Mouse (Mus musculus): Measurements from ENCODE around the gene 1700020D05Rik. TPM values are rescaled to one million over a fixed set of nuclear protein-coding genes. Genes with fewer than 3 reads are reported as not detected.

1700020D05Rik gene
- polyA plus RNA-seq, 1 experiment from 2014 or later: not detected

Other genes starting within 250 kb of the 1700020D05Rik start
- 17.6 and 30.4 TPM in 2 replicates for gene Pacs1, start 230.7 kb downstream of the 1700020D05Rik start, polyA plus RNA-seq (2014; fragmentation: Nextera tagmentation; extraction: Ambion mirVana)
- gene Sf3b2, start 208.3 kb downstream of the 1700020D05Rik start, polyA plus RNA-seq (2014; fragmentation: Nextera tagmentation; extraction: Ambion mirVana): 293 and 384 TPM in 2 replicates
- gene Gal3st3, start 205.5 kb downstream of the 1700020D05Rik start, polyA plus RNA-seq (2014; fragmentation: Nextera tagmentation; extraction: Ambion mirVana): 2.9 and 4.4 TPM in 2 replicates
- gene Catsper1, start 168.0 kb downstream of the 1700020D05Rik start, polyA plus RNA-seq (2014; fragmentation: Nextera tagmentation; extraction: Ambion mirVana): not detected in 2 replicates
- gene Cst6, start 154.2 kb downstream of the 1700020D05Rik start, polyA plus RNA-seq (2014; fragmentation: Nextera tagmentation; extraction: Ambion mirVana): 1.3 TPM in 1 of 2 replicates, not detected in the other
- 49.9 and 57.1 TPM in 2 replicates for gene Eif1ad, start 137.0 kb downstream of the 1700020D05Rik start, polyA plus RNA-seq (2014; fragmentation: Nextera tagmentation; extraction: Ambion mirVana)
- gene Banf1, start 136.6 kb downstream of the 1700020D05Rik start, polyA plus RNA-seq (2014; fragmentation: Nextera tagmentation; extraction: Ambion mirVana): 527 and 609 TPM in 2 replicates
- 74.2 and 80.6 TPM in 2 replicates for gene Sart1, start 115.1 kb downstream of the 1700020D05Rik start, polyA plus RNA-seq (2014; fragmentation: Nextera tagmentation; extraction: Ambion mirVana)
- gene Tsga10ip, start 101.3 kb downstream of the 1700020D05Rik start, polyA plus RNA-seq (2014; fragmentation: Nextera tagmentation; extraction: Ambion mirVana): 0.16 and 0.35 TPM in 2 replicates
- 191 and 248 TPM in 2 replicates for gene Drap1, start 78.8 kb downstream of the 1700020D05Rik start, polyA plus RNA-seq (2014; fragmentation: Nextera tagmentation; extraction: Ambion mirVana)
- gene AI837181, start 78.6 kb downstream of the 1700020D05Rik start, polyA plus RNA-seq (2014; fragmentation: Nextera tagmentation; extraction: Ambion mirVana): 39.0 and 40.8 TPM in 2 replicates
- gene Fosl1, start 56.2 kb downstream of the 1700020D05Rik start, polyA plus RNA-seq (2014; fragmentation: Nextera tagmentation; extraction: Ambion mirVana): not detected in 2 replicates
- 8.5 and 11.3 TPM in 2 replicates for gene Ccdc85b, start 45.9 kb downstream of the 1700020D05Rik start, polyA plus RNA-seq (2014; fragmentation: Nextera tagmentation; extraction: Ambion mirVana)
- gene Fibp, start 43.2 kb downstream of the 1700020D05Rik start, polyA plus RNA-seq (2014; fragmentation: Nextera tagmentation; extraction: Ambion mirVana): 122 and 125 TPM in 2 replicates
- gene Ctsw, start 35.3 kb downstream of the 1700020D05Rik start, polyA plus RNA-seq (2014; fragmentation: Nextera tagmentation; extraction: Ambion mirVana): 0.54 TPM in 2 replicates
- gene Efemp2, start 29.8 kb downstream of the 1700020D05Rik start, polyA plus RNA-seq (2014; fragmentation: Nextera tagmentation; extraction: Ambion mirVana): 109 and 139 TPM in 2 replicates
- gene Mus81, start 15.4 kb downstream of the 1700020D05Rik start, polyA plus RNA-seq (2014; fragmentation: Nextera tagmentation; extraction: Ambion mirVana): 36.2 and 42.2 TPM in 2 replicates
- gene Cfl1, start 13.3 kb downstream of the 1700020D05Rik start, polyA plus RNA-seq (2014; fragmentation: Nextera tagmentation; extraction: Ambion mirVana): 3,114 and 3,144 TPM in 2 replicates
- gene Snx32, start 6.8 kb upstream of the 1700020D05Rik start, polyA plus RNA-seq (2014; fragmentation: Nextera tagmentation; extraction: Ambion mirVana): 5.7 and 6.5 TPM in 2 replicates
- 11.1 and 11.8 TPM in 2 replicates for gene Ovol1, start 56.9 kb upstream of the 1700020D05Rik start, polyA plus RNA-seq (2014; fragmentation: Nextera tagmentation; extraction: Ambion mirVana)
- 7.6 and 9.2 TPM in 2 replicates for gene Ap5b1, start 64.2 kb upstream of the 1700020D05Rik start, polyA plus RNA-seq (2014; fragmentation: Nextera tagmentation; extraction: Ambion mirVana)
- gene Rnaseh2c, start 98.1 kb upstream of the 1700020D05Rik start, polyA plus RNA-seq (2014; fragmentation: Nextera tagmentation; extraction: Ambion mirVana): 159 and 182 TPM in 2 replicates
- gene Kat5, start 106.5 kb upstream of the 1700020D05Rik start, polyA plus RNA-seq (2014; fragmentation: Nextera tagmentation; extraction: Ambion mirVana): 31.5 and 36.0 TPM in 2 replicates
- 42.4 and 49.8 TPM in 2 replicates for gene Rela, start 133.7 kb upstream of the 1700020D05Rik start, polyA plus RNA-seq (2014; fragmentation: Nextera tagmentation; extraction: Ambion mirVana)
- gene Sipa1, start 159.9 kb upstream of the 1700020D05Rik start, polyA plus RNA-seq (2014; fragmentation: Nextera tagmentation; extraction: Ambion mirVana): 17.4 and 26.8 TPM in 2 replicates
- gene Map3k11, start 185.0 kb upstream of the 1700020D05Rik start, polyA plus RNA-seq (2014; fragmentation: Nextera tagmentation; extraction: Ambion mirVana): 26.8 and 33.6 TPM in 2 replicates
- gene Pcnx3, start 185.1 kb upstream of the 1700020D05Rik start, polyA plus RNA-seq (2014; fragmentation: Nextera tagmentation; extraction: Ambion mirVana): 31.2 and 35.4 TPM in 2 replicates
- gene Kcnk7, start 200.6 kb upstream of the 1700020D05Rik start, polyA plus RNA-seq (2014; fragmentation: Nextera tagmentation; extraction: Ambion mirVana): 0.39 and 0.42 TPM in 2 replicates
- 8.8 and 11.5 TPM in 2 replicates for gene Ehbp1l1, start 222.5 kb upstream of the 1700020D05Rik start, polyA plus RNA-seq (2014; fragmentation: Nextera tagmentation; extraction: Ambion mirVana)
- gene Fam89b, start 225.9 kb upstream of the 1700020D05Rik start, polyA plus RNA-seq (2014; fragmentation: Nextera tagmentation; extraction: Ambion mirVana): 92.8 and 114 TPM in 2 replicates
- gene Ltbp3, start 237.1 kb upstream of the 1700020D05Rik start, polyA plus RNA-seq (2014; fragmentation: Nextera tagmentation; extraction: Ambion mirVana): 14.9 and 27.1 TPM in 2 replicates